Mouse (Mus musculus) heart, postnatal 0 days (tissue): ENCODE data around the gene Ndufv1. TPM values are rescaled to one million over a fixed set of nuclear protein-coding genes. Genes with fewer than 3 reads are reported as not detected.

Experiments used
- ATAC-seq: fragments of 200-750 bp; cut with Nextera tagmentation; 2 replicates; pipeline ENCODE4 v1.8.0; 2017; ENCODE audit warnings: low read depth, moderate number of reproducible peaks, moderate library complexity; ENCODE audit not compliant: insufficient read depth
- DNase-seq: peaks from one replicate; pipeline ENCODE4 v3.0.0-alpha.2; 2016; ENCODE audit warnings: low spot score
- H3K27ac ChIP-seq: fragments of 300-500 bp; sonication (generic); 2 replicates; pipeline ENCODE4 v1.5.1; 2014; ENCODE audit warnings: low read depth, mild to moderate bottlenecking
- H3K27me3 ChIP-seq: fragments of 300-500 bp; sonication (generic); 2 replicates; pipeline ENCODE4 v1.6.1; 2014; ENCODE audit warnings: low read length, mixed read lengths; ENCODE audit not compliant: control insufficient read depth, insufficient read depth
- H3K36me3 ChIP-seq: fragments of 300-500 bp; sonication (generic); replicated peaks from 2 replicates; pipeline ENCODE4 v1.6.1; 2014; ENCODE audit warnings: low read length, mixed read lengths; ENCODE audit not compliant: control insufficient read depth, insufficient read depth
- H3K4me1 ChIP-seq: fragments of 300-500 bp; sonication (generic); 2 replicates; pipeline ENCODE4 v1.6.1; 2014; ENCODE audit warnings: antibody characterized with exemption; ENCODE audit not compliant: control insufficient read depth, insufficient read depth
- H3K4me2 ChIP-seq: fragments of 300-500 bp; sonication (generic); 2 replicates; pipeline ENCODE4 v1.6.1; 2014; ENCODE audit warnings: low read depth, mild to moderate bottlenecking, low read length, moderate library complexity
- H3K4me3 ChIP-seq: fragments of 300-500 bp; sonication (generic); 2 replicates; pipeline ENCODE4 v1.5.1; 2014; ENCODE audit warnings: low read depth, low read length
- H3K9ac ChIP-seq: fragments of 300-500 bp; sonication (generic); replicated peaks from 2 replicates; pipeline ENCODE4 v1.6.1; 2014; ENCODE audit warnings: low read depth, low read length, mixed read lengths
- H3K9me3 ChIP-seq: fragments of 300-500 bp; sonication (generic); replicated peaks from 2 replicates; pipeline ENCODE4 v1.6.1; 2016; ENCODE audit warnings: low read length; ENCODE audit not compliant: control insufficient read depth
- CTCF ChIP-seq: IDR thresholded peaks from 2 replicates; pipeline ENCODE4 v1.5.1; 2016; ENCODE audit warnings: antibody characterized with exemption, control low read depth, low read depth
- EP300 ChIP-seq: IDR thresholded peaks from 2 replicates; pipeline ENCODE4 v1.6.1; 2016; ENCODE audit warnings: antibody characterized with exemption, low read depth
- WGBS: fragments of 180-500 bp; shearing (Covaris S2); extraction: QIAGEN DNeasy Blood & Tissue Kit; methylation state at CpG from one replicate; pipeline ENCODE4 v1.1.7; 2014; 5-methylcytosine and 5-hydroxymethylcytosine counted together
- polyA plus RNA-seq: library from polyadenylated mRNA; unstranded; fragments of >200 nt; fragmentation: Nextera tagmentation; extraction: Ambion mirVana; gene quantifications from 2 replicates; pipeline ENCODE4 v1.2.1, GENCODE M21; 2015
- total RNA-seq: library from RNA; depleted of rRNA; stranded (reverse); fragments of >200 nt; gene quantifications from 2 replicates; pipeline ENCODE4 v1.2.3, GENCODE M21; 2014; ENCODE audit warnings: low replicate concordance

Ndufv1 gene
- total and polyA plus RNA-seq, 2 experiments from 2014 or later = 941 to 1,090 TPM

DNA sequence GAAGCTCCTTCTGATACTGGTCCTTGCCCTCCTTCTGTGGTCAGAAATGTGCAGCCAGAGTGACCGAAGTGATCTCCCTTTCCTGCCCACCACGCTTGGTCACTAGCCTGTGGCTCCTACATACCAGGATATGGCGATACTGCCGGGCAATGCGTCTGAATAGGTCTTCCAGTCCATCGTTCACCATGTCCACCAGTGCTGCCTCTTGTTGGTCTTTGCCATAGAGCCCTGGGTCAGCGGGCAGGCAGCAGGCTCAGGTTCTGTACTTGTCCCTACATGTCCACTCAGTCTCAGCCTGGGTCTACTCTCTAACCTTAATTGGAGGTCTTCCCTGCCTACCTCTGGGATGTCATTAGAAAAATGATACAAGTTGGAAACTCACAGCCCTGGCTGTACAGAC is 45.4 kb upstream of the Ndufv1 start:
- H3K27ac ChIP-seq = no peak overlapping the region
- TF ChIP-seq CTCF (no peak), EP300 (no peak)
- H3K36me3 ChIP-seq = no peaks in the 10 kb centered on the region
- no peaks in the 10 kb centered on the region for H3K9me3 ChIP-seq
- no peak overlapping the region for H3K4me3 ChIP-seq
- DNase-seq = no peak
- no peak overlapping the region for H3K9ac ChIP-seq
- 97% methylated on average over 7 of the region's 7 CpGs for WGBS
- H3K4me1 ChIP-seq = no peaks in the 10 kb centered on the region
- H3K4me2 ChIP-seq = no peak overlapping the region
- no peaks in the 10 kb centered on the region for H3K27me3 ChIP-seq
- ATAC-seq = no peak

DNA sequence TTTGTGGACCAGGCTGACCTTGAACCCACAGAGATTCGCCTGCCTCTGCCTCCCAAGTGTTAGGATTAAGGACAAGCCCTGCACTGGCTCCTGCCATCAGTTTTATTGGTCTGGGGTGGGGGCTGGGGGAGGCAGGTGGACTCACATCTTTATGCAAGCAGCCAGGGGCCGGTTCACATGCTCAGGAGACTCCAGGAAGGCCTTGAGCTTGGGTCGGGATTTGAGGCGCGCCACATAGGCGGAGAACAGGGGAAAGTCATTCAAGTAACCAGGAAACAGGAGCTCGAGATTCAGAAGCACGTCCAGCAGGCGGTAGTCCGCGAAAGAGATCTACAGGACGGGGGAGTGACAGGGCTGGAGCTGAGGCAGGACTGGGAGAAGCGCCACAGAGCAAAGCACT is 44.8 kb upstream of the Ndufv1 start:
- ATAC-seq (no peak), DNase-seq (no peak)
- no peak overlapping the region for H3K4me2 ChIP-seq
- no peaks in the 10 kb centered on the region for H3K4me1 ChIP-seq
- H3K4me3 ChIP-seq = no peak overlapping the region
- no peaks in the 10 kb centered on the region for H3K27me3 ChIP-seq
- no peaks in the 10 kb centered on the region for H3K9me3 ChIP-seq
- 88% methylated on average over 13 of the region's 13 CpGs for whole genome bisulfite sequencing
- H3K9ac ChIP-seq = no peak overlapping the region
- TF ChIP-seq CTCF (no peak), EP300 (no peak)
- H3K36me3 ChIP-seq = no peaks in the 10 kb centered on the region
- no peak overlapping the region for H3K27ac ChIP-seq

DNA sequence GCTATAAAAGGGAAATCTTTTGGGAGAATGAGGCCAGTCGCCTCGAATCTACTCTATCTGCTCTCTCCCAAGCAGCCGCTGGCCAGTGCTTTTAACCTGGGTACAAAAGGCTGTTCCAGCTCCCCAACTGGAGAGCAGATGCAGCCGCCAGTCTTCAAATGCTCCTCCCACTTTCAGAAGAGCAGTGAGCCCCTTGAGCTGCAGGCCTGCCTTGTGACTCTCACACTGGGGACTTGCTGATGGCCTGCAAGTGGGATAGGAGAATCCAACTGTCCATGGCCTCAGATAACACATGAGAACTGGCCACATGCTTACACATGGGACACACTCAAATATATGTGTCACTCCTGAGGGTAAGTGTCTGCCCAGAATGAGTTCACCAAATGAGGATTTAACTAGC is 44.1 kb upstream of the Ndufv1 start:
- no peaks in the 10 kb centered on the region for H3K9me3 ChIP-seq
- H3K36me3 ChIP-seq = no peaks in the 10 kb centered on the region
- no peak overlapping the region for H3K27ac ChIP-seq
- no peak overlapping the region for H3K4me3 ChIP-seq
- ATAC-seq (peak; percentile 28; the same call in 1 of the 2 replicates), DNase-seq (no peak)
- H3K27me3 ChIP-seq = no peaks in the 10 kb centered on the region
- no peak overlapping the region; the same call in 1 of the 2 replicates for H3K9ac ChIP-seq
- 37% methylated on average over 4 of the region's 4 CpGs for WGBS
- H3K4me1 ChIP-seq = no peaks in the 10 kb centered on the region
- no peak overlapping the region for H3K4me2 ChIP-seq
- no peak for TF ChIP-seq EP300
- no peak for TF ChIP-seq CTCF

DNA sequence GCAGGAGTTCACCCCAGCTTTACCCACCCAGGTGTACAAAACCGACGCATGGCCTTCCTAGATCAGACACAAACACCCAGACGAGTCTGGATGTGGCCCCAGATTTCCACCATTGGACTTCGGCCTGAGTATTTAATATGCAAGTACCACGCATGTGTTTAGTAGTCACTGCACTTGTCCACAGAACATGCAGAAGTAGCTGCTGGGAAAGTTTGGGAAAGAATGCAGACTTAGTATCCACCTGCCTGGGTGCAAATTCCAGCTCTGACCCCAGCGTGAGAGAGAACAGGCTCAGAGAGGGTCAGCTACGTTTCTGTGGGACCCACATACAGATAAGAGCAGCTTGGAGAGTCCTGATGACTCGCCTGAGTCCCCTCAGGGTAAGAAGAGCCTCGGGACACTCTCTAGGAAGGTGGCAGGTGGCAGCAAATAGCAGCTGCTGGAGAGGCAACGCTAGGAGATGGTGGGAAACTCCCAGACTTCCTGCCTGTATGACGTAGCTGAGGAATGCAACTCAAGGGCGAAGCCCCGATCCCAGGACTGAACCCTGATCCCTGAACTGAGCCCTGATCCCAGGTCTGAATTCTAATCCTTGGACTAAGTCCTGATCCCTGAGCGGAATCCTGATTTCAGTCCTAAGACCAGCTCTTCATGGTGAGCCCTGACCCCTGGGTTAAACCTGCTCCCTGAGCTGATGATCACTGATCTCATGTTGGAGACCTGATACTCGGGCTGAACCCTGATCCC is 43.5 kb upstream of the Ndufv1 start:
- TF ChIP-seq CTCF (no peak), EP300 (no peak)
- Histone ChIP-seq H3K4me2 (no peak overlapping the region), H3K9me3 (no peaks in the 10 kb centered on the region), H3K4me1 (no peaks in the 10 kb centered on the region), H3K4me3 (no peak overlapping the region), H3K27me3 (no peaks in the 10 kb centered on the region), H3K36me3 (no peaks in the 10 kb centered on the region), H3K27ac (no peak overlapping the region), H3K9ac (no peak overlapping the region; the same call in 1 of the 2 replicates)
- DNase-seq = no peak
- WGBS = 47% methylated on average over 15 of the region's 15 CpGs
- ATAC-seq = 0 out of 2 replicates have a peak, but pooled peaks have one; percentile 3

DNA sequence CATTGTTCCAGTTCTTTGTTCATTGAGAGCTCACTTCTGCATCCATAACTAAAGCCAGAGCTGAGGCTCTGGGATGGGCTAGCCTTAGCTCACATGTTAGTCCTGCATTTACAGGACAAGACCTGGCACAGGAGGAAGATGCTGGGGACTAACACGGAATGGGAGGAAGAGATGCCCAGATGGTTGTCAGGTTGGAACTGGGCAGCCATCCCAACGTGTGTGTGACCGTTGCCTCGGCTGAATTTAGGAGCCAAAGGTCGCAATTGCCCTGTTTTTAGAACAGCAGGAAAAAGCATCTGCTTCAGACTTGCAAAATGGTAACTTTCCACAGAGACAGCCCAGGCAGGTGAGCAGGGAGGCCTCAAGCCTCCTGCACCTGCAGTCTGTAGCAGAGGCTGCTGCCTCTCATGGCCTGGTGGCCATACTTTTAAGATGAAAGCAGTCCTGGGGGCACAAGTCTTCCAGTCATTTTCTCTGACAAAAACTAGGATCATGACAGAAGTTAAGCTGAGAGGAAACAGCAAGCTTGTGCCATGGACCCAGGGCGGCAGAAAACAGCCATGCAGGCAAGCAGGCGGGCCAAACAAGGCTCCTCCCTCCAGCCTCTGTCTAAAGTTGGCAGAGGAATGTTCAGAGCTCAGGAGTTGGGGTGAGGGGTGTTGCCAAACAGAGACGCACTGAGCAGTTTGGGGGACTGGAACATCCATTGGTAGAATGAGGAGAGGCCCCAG is 42.8 kb upstream of the Ndufv1 start:
- ATAC-seq (no peak), DNase-seq (no peak)
- no peaks in the 10 kb centered on the region for H3K36me3 ChIP-seq
- no peaks in the 10 kb centered on the region for H3K27me3 ChIP-seq
- H3K4me3 ChIP-seq = no peak overlapping the region
- no peaks in the 10 kb centered on the region for H3K4me1 ChIP-seq
- 64% methylated on average over 8 of the region's 8 CpGs for WGBS
- no peaks in the 10 kb centered on the region for H3K9me3 ChIP-seq
- TF ChIP-seq CTCF = no peak
- no peak for TF ChIP-seq EP300
- no peak overlapping the region for H3K27ac ChIP-seq
- H3K4me2 ChIP-seq = no peak overlapping the region
- no peak overlapping the region for H3K9ac ChIP-seq
